Mouse (Mus musculus): Measurements from ENCODE around the gene Alg9. TPM values are rescaled to one million over a fixed set of nuclear protein-coding genes. Genes with fewer than 3 reads are reported as not detected.

Gene Alg9
- polyA plus RNA-seq, 1 experiment from 2014 or later = 35.6 TPM

- Histone ChIP-seq H3K4me3 (no peak overlapping the region), H3K36me3 (peaks cover 78% of the 10 kb centered on the region), H3K27ac (no peak overlapping the region), H3K9me3 (no peaks in the 10 kb centered on the region), H3K9ac (no peak overlapping the region), H3K4me2 (no peak overlapping the region), H3K4me1 (no peaks in the 10 kb centered on the region), H3K27me3 (no peaks in the 10 kb centered on the region)
- 58% methylated on average over 2 of the region's 2 CpGs for WGBS
- no peak for ATAC-seq (ENCODE audit: insufficient number of reproducible peaks, low FRiP score, low TSS enrichment, low read depth)
These were observed 26.2 kb downstream of the Alg9 start for GRCm38 (mm10) chr9:50800985-50801384.

- Histone ChIP-seq H3K36me3 (peaks cover 78% of the 10 kb centered on the region), H3K4me3 (no peak overlapping the region), H3K4me1 (no peaks in the 10 kb centered on the region), H3K9ac (no peak overlapping the region), H3K27ac (no peak overlapping the region), H3K27me3 (no peaks in the 10 kb centered on the region), H3K4me2 (no peak overlapping the region), H3K9me3 (no peaks in the 10 kb centered on the region)
- WGBS = 85% methylated on average over 7 of the region's 7 CpGs
- ATAC-seq (ENCODE audit: insufficient number of reproducible peaks, low FRiP score, low TSS enrichment, low read depth) = no peak
These were observed 28.3 kb downstream of the Alg9 start for GRCm38 (mm10) chr9:50803055-50803671.

DNA sequence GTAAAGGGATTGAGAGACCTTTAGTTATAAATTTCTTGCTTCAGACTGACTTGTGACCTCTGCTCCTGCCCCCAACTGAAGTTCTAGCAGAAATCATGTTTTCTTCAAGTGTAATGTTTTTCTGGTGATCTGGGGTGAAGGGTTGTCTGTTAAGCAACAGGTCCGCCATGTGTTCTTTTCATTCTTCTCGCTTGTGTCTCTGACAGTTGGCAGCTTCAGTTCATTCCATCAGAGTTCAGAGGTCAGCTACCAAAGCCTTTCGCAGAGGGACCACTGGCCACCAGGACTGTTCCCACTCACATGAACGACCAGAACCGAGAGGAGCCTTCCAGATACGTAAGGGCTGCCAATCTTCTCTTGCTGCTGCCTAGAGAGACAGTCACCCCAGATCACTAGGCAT is 33.7 kb downstream of the Alg9 start:
- Histone ChIP-seq H3K4me3 (no peak overlapping the region), H3K27ac (no peak overlapping the region), H3K9ac (no peak overlapping the region), H3K4me2 (no peak overlapping the region), H3K36me3 (peaks cover 83% of the 10 kb centered on the region), H3K9me3 (no peaks in the 10 kb centered on the region), H3K27me3 (no peaks in the 10 kb centered on the region), H3K4me1 (no peaks in the 10 kb centered on the region)
- 88% methylated on average over 6 of the region's 6 CpGs for WGBS
- no peak for ATAC-seq (ENCODE audit: insufficient number of reproducible peaks, low FRiP score, low TSS enrichment, low read depth)

GRCm38 (mm10) chr9:50809146-50809545 is 34.3 kb downstream of the Alg9 start:
- WGBS = 83% methylated on average over 13 of the region's 13 CpGs
- Histone ChIP-seq H3K27ac (no peak overlapping the region), H3K36me3 (peaks cover 83% of the 10 kb centered on the region)

GRCm38 (mm10) chr9:50811187-50811586 is 36.4 kb downstream of the Alg9 start:
- no peak overlapping the region for H3K27ac ChIP-seq
- ATAC-seq (ENCODE audit: insufficient number of reproducible peaks, low FRiP score, low TSS enrichment, low read depth) = no peak
- WGBS = 94% methylated on average over 7 of the region's 7 CpGs
- peaks cover 71% of the 10 kb centered on the region for H3K36me3 ChIP-seq
- no peak overlapping the region for H3K4me3 ChIP-seq
- no peaks in the 10 kb centered on the region for H3K4me1 ChIP-seq
- H3K27me3 ChIP-seq = no peaks in the 10 kb centered on the region
- H3K9me3 ChIP-seq = no peaks in the 10 kb centered on the region
- H3K9ac ChIP-seq = no peak overlapping the region
- H3K4me2 ChIP-seq = no peak overlapping the region

More at GRCm38 (mm10) chr9:50809146-50809545, 34.3 kb downstream of the Alg9 start:
- no peaks in the 10 kb centered on the region for H3K27me3 ChIP-seq
- H3K9me3 ChIP-seq = no peaks in the 10 kb centered on the region
- H3K4me3 ChIP-seq = no peak overlapping the region
- ATAC-seq (ENCODE audit: insufficient number of reproducible peaks, low FRiP score, low TSS enrichment, low read depth) = no peak
- H3K4me2 ChIP-seq = no peak overlapping the region
- no peaks in the 10 kb centered on the region for H3K4me1 ChIP-seq
- no peak overlapping the region for H3K9ac ChIP-seq

DNA sequence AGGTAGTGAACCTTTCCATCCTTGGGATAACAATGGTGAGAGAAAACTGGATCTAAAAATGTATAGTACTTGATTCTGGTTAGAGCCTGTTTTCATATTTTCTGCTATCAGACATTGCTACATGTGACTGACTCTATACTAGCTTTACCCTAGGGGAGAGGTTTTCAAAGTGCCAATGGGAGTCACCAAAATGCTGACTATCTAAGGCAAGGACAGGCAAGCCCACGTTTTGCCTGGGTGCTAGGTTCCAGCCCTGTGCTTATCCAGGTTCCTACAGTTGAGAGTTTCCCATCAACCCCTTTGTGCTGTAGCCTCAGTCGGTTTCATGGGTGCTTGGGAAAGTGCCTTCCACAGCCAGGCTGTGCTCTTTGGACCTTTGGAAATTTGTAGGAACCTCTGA is 36.9 kb downstream of the Alg9 start:
- no peak for ATAC-seq (ENCODE audit: insufficient number of reproducible peaks, low FRiP score, low TSS enrichment, low read depth)
- H3K4me1 ChIP-seq = no peaks in the 10 kb centered on the region
- no peak overlapping the region for H3K4me3 ChIP-seq
- H3K27ac ChIP-seq = no peak overlapping the region
- peaks cover 71% of the 10 kb centered on the region for H3K36me3 ChIP-seq
- WGBS = 75% methylated on average over 2 of the region's 2 CpGs
- H3K27me3 ChIP-seq = no peaks in the 10 kb centered on the region
- no peak overlapping the region for H3K4me2 ChIP-seq
- H3K9ac ChIP-seq = no peak overlapping the region
- H3K9me3 ChIP-seq = no peaks in the 10 kb centered on the region

- Histone ChIP-seq H3K4me1 (no peaks in the 10 kb centered on the region), H3K4me3 (no peak overlapping the region), H3K9ac (no peak overlapping the region), H3K4me2 (no peak overlapping the region), H3K27ac (no peak overlapping the region), H3K9me3 (no peaks in the 10 kb centered on the region), H3K36me3 (peaks cover 57% of the 10 kb centered on the region), H3K27me3 (no peaks in the 10 kb centered on the region)
- 91% methylated on average over 5 of the region's 5 CpGs for WGBS
- ATAC-seq (ENCODE audit: insufficient number of reproducible peaks, low FRiP score, low TSS enrichment, low read depth) = no peak
These were observed 39.0 kb downstream of the Alg9 start for GRCm38 (mm10) chr9:50813796-50814195.

- Histone ChIP-seq H3K27ac (no peak overlapping the region), H3K9me3 (no peaks in the 10 kb centered on the region), H3K36me3 (peaks cover 49% of the 10 kb centered on the region), H3K9ac (no peak overlapping the region), H3K4me3 (no peak overlapping the region), H3K4me2 (no peak overlapping the region), H3K4me1 (no peaks in the 10 kb centered on the region), H3K27me3 (no peaks in the 10 kb centered on the region)
- 97% methylated on average over 4 of the region's 4 CpGs for WGBS
- no peak for ATAC-seq (ENCODE audit: insufficient number of reproducible peaks, low FRiP score, low TSS enrichment, low read depth)
These were observed 40.8 kb downstream of the Alg9 start for GRCm38 (mm10) chr9:50815666-50816065.

DNA sequence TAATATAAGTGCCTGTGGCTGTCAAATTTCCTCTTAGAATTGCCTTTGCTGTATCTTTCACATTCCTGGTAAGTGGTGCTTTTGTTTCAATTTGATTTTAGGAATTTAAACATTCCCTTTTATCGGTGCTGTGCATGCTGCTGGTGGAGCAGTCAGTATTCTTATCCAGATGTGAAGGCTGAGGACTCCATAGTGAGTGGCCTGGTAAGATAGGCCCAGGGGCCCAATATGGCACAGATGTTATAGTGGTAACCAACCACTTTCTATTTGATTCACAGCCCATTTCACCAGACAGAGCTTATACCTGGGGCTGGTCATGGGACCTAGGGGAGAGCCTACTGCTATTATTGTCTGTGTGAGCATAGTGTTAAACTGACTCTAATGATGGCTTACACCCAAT is 41.7 kb downstream of the Alg9 start:
- ATAC-seq (ENCODE audit: insufficient number of reproducible peaks, low FRiP score, low TSS enrichment, low read depth) = no peak
- H3K27me3 ChIP-seq = no peaks in the 10 kb centered on the region
- no peaks in the 10 kb centered on the region for H3K9me3 ChIP-seq
- H3K27ac ChIP-seq = no peak overlapping the region
- H3K4me1 ChIP-seq = no peaks in the 10 kb centered on the region
- peaks cover 46% of the 10 kb centered on the region for H3K36me3 ChIP-seq
- no peak overlapping the region for H3K4me2 ChIP-seq
- H3K9ac ChIP-seq = no peak overlapping the region
- H3K4me3 ChIP-seq = no peak overlapping the region
- WGBS = 92% methylated on average over 1 of the region's 1 CpGs

- Histone ChIP-seq H3K4me2 (no peak overlapping the region), H3K36me3 (peaks cover 45% of the 10 kb centered on the region)
- ATAC-seq (ENCODE audit: insufficient number of reproducible peaks, low FRiP score, low TSS enrichment, low read depth) = no peak
These were observed 43.2 kb downstream of the Alg9 start for GRCm38 (mm10) chr9:50818050-50818449.

GRCm38 (mm10) chr9:50819716-50820115 is 44.9 kb downstream of the Alg9 start:
- 80% methylated on average over 6 of the region's 6 CpGs for WGBS
- H3K4me2 ChIP-seq = no peak overlapping the region

More at GRCm38 (mm10) chr9:50818050-50818449, 43.2 kb downstream of the Alg9 start:
- Histone ChIP-seq H3K27me3 (no peaks in the 10 kb centered on the region), H3K9me3 (no peaks in the 10 kb centered on the region), H3K27ac (no peak overlapping the region), H3K4me1 (no peaks in the 10 kb centered on the region), H3K9ac (no peak overlapping the region), H3K4me3 (no peak overlapping the region)
- WGBS = 87% methylated on average over 6 of the region's 6 CpGs

GRCm38 (mm10) chr9:50821651-50822050 is 46.8 kb downstream of the Alg9 start:
- WGBS = 90% methylated on average over 6 of the region's 6 CpGs
- Histone ChIP-seq H3K4me1 (no peaks in the 10 kb centered on the region), H3K27me3 (no peaks in the 10 kb centered on the region), H3K9me3 (no peaks in the 10 kb centered on the region), H3K4me2 (no peak overlapping the region), H3K4me3 (no peak overlapping the region), H3K36me3 (peaks cover 38% of the 10 kb centered on the region), H3K9ac (no peak overlapping the region), H3K27ac (no peak overlapping the region)
- no peak for ATAC-seq (ENCODE audit: insufficient number of reproducible peaks, low FRiP score, low TSS enrichment, low read depth)

More at GRCm38 (mm10) chr9:50819716-50820115, 44.9 kb downstream of the Alg9 start:
- H3K9me3 ChIP-seq = no peaks in the 10 kb centered on the region
- H3K9ac ChIP-seq = no peak overlapping the region
- H3K4me3 ChIP-seq = no peak overlapping the region
- no peaks in the 10 kb centered on the region for H3K4me1 ChIP-seq
- H3K27ac ChIP-seq = no peak overlapping the region
- H3K27me3 ChIP-seq = no peaks in the 10 kb centered on the region
- H3K36me3 ChIP-seq = peaks cover 42% of the 10 kb centered on the region
- no peak for ATAC-seq (ENCODE audit: insufficient number of reproducible peaks, low FRiP score, low TSS enrichment, low read depth)

DNA sequence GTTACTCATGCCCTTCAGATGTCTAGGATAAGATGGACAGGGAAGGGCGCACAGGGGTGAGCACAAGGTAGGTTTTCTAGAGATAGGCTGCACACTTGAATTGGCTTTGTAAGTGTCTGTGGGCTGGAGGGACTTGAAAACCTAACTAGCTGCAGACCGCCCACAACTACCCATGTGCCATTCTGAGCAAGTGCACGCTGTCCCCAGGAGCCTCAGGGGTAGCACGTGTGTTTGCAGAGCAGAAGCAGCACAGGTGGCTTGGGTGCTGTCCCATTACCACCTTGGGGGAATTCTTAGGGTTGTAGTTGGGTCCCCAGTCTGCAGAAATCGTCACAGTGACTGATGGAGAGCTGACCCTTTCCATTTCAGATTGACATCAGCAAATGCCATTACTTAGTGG is 47.4 kb downstream of the Alg9 start:
- no peak overlapping the region for H3K4me3 ChIP-seq
- H3K9ac ChIP-seq = no peak overlapping the region
- H3K4me2 ChIP-seq = no peak overlapping the region
- no peaks in the 10 kb centered on the region for H3K27me3 ChIP-seq
- ATAC-seq (ENCODE audit: insufficient number of reproducible peaks, low FRiP score, low TSS enrichment, low read depth) = no peak
- H3K36me3 ChIP-seq = peaks cover 32% of the 10 kb centered on the region
- H3K4me1 ChIP-seq = no peaks in the 10 kb centered on the region
- WGBS = 91% methylated on average over 5 of the region's 5 CpGs
- no peaks in the 10 kb centered on the region for H3K9me3 ChIP-seq
- no peak overlapping the region for H3K27ac ChIP-seq

Data from limb, embryonic 15.5 days (tissue).